ENCODE assay signal across 22 mouse cellular contexts in the genomic region with DNA sequence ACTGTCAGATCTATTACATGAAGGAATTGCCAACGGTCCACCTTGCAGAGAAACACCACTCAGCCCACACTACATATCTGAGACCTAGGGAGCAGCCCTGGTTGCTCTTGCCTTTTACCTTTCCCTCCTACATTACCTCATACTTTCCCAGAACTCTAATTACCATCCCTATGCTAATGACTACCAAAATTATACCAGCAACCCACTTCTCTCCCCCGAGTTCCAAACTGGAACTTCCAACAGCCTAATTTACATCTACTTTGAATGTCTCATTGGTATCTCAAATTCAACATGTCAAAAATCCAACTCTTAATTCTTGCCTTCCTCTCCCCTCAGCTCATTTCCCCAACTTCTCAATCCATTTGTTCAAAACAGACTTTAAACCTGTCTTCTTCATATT.
DNase-seq lines count a peak whose midpoint lies in the region; TF ChIP-seq lines count a peak whose summit lies in the region.
"Had no signal": no experiment of that assay in that cellular context is flagged by ENCODE, and none has a peak within 500 bp of the region (broad histone marks: within the 10 kb centered on the region; RNA-seq: fewer than 3 reads in every experiment).

No protein-coding gene starts in this region.

- H3K36me3 ChIP-seq in CH12.LX (replicated peaks in 1 of 2; ENCODE audit: control insufficient read depth in 1 of 2, insufficient read depth in 1 of 2, low read length in 1 of 2): no peaks in the 10 kb centered on the region
- H3K36me3 ChIP-seq: forebrain, embryonic 10.5 days; hindbrain, embryonic 12.5 days; hindbrain, embryonic 15.5 days had no signal

- peak; percentile 39 to 45 for DNase-seq in frontal cortex, adult 2 months (ENCODE audit: extremely low spot score in 1 of 2, low spot score in 1 of 2)
- no peak for DNase-seq in frontal cortex, postnatal 14 days (ENCODE audit: low spot score in 2 of 2)
- DNase-seq in left cerebral cortex, adult 9 months (ENCODE audit: low spot score in 2 of 2): peak; percentile 13 to 33
- DNase-seq in left cerebral cortex, postnatal 4 days: no peak
- DNase-seq in CH12.LX (ENCODE audit: extremely low read depth): peak; percentile 38
- DNase-seq in telencephalon, adult 2 months (ENCODE audit: low read depth, low spot score): peak; percentile 54
- DNase-seq in neural tube, embryonic 10.5 days (ENCODE audit: extremely low spot score, low spot score): no peak
- DNase-seq: adrenal gland, adult 2 months; adrenal gland, postnatal 14 days; B cell, adult 2 months; cerebellum, adult 11-12 months; cerebellum, adult 8-10 months; cerebellum, postnatal 10 days; cerebellum, postnatal 36 days; gastrocnemius, adult 2 months; gastrocnemius, postnatal 14 days; heart, adult 11 months had no signal

- no peak overlapping the region for H3K4me2 ChIP-seq in CH12.LX (ENCODE audit: insufficient read depth, low read depth, poor library complexity, severe bottlenecking)
- H3K4me2 ChIP-seq: forebrain, embryonic 13.5 days; heart, embryonic 11.5 days; hindbrain, embryonic 12.5 days; hindbrain, embryonic 15.5 days had no signal

- intact Hi-C loops in left cerebral cortex, postnatal 4 days (cut with DNase I): no loop called here

- TF ChIP-seq CTCF in CH12.LX (conservative IDR thresholded peaks at IDR 0.05 in 1 of 2, IDR thresholded peaks at IDR 0.05 in 1 of 2; ENCODE audit: low read depth in 2 of 2, low read length in 2 of 2): no peak

- H3K9me3 ChIP-seq in CH12.LX (replicated peaks; ENCODE audit: low read length): no peaks in the 10 kb centered on the region
- H3K9me3 ChIP-seq: forebrain, embryonic 10.5 days; forebrain, embryonic 13.5 days; hindbrain, embryonic 12.5 days; hindbrain, embryonic 15.5 days had no signal

- no peak for TF ChIP-seq EP300 in CH12.LX (IDR thresholded peaks at IDR 0.05; ENCODE audit: low read length)

- H3K4me3 ChIP-seq in CH12.LX (replicated peaks in 1 of 3; ENCODE audit: low read depth in 2 of 3, low read length in 2 of 3, poor library complexity in 1 of 3): no peak overlapping the region
- H3K4me3 ChIP-seq: forebrain, embryonic 10.5 days; forebrain, embryonic 13.5 days; gastrocnemius, adult 2 months; hindbrain, embryonic 12.5 days; hindbrain, embryonic 15.5 days had no signal

- in situ Hi-C loops in CH12.LX (cut with MboI; ENCODE audit: low pct_ligation_motif_present, low pct_unique_long_range_greater_than_20kb, low sequenced_read_pairs): no loop called here

- H3K9ac ChIP-seq in CH12.LX (ENCODE audit: insufficient read depth, low read depth): no peak overlapping the region
- H3K9ac ChIP-seq: forebrain, embryonic 13.5 days; hindbrain, embryonic 12.5 days; hindbrain, embryonic 15.5 days had no signal

- H3K79me2 ChIP-seq in CH12.LX (replicated peaks; ENCODE audit: control insufficient read depth, extremely low read depth, insufficient read depth, poor library complexity, severe bottlenecking): no peaks in the 10 kb centered on the region

- dilution Hi-C loops in CH12.LX (cut with MboI; ENCODE audit: extremely low pct_ligation_motif_present, extremely low pct_unique_long_range_greater_than_20kb, low sequenced_read_pairs): no loop called here

- H3K27ac ChIP-seq in CH12.LX (ENCODE audit: insufficient read depth, low read depth): no peak overlapping the region
- H3K27ac ChIP-seq: forebrain, embryonic 10.5 days; forebrain, embryonic 13.5 days; gastrocnemius, adult 2 months; hindbrain, embryonic 12.5 days; hindbrain, embryonic 15.5 days had no signal

- H3K4me1 ChIP-seq in CH12.LX (ENCODE audit: control insufficient read depth in 1 of 2, insufficient read depth in 2 of 2): peaks cover 2 to 27% of the 10 kb centered on the region in 2 experiments; a peak in 2 of 4 replicates
- H3K4me1 ChIP-seq: forebrain, embryonic 10.5 days; forebrain, embryonic 13.5 days; hindbrain, embryonic 12.5 days; hindbrain, embryonic 15.5 days had no signal

- H3K27me3 ChIP-seq in CH12.LX (replicated peaks): no peaks in the 10 kb centered on the region
- H3K27me3 ChIP-seq: forebrain, embryonic 13.5 days; hindbrain, embryonic 12.5 days; hindbrain, embryonic 15.5 days had no signal

- TF ChIP-seq RAD21 in CH12.LX (IDR thresholded peaks at IDR 0.05; ENCODE audit: low read depth, low read length): no peak

- TF ChIP-seq POLR2A in CH12.LX (IDR thresholded peaks at IDR 0.05; ENCODE audit: low read depth, low read length): no peak

TF ChIP-seq in CH12.LX, 34 proteins besides CTCF, POLR2A, EP300 and RAD21:
- TF ChIP-seq JUND (conservative IDR thresholded peaks at IDR 0.05; ENCODE audit: low read depth, low read length) (no peak), HCFC1 (IDR thresholded peaks at IDR 0.05; ENCODE audit: low read depth, low read length) (no peak), ZC3H11A (IDR thresholded peaks at IDR 0.05; ENCODE audit: low read depth, low read length) (no peak), MEF2A (IDR thresholded peaks at IDR 0.05; ENCODE audit: borderline replicate concordance, low read depth, low read length) (no peak), JUN (IDR thresholded peaks at IDR 0.05; ENCODE audit: insufficient read depth, low read depth, low read length) (no peak), CHD2 (IDR thresholded peaks at IDR 0.05; ENCODE audit: low read length) (no peak), IRF4 (IDR thresholded peaks at IDR 0.05; ENCODE audit: low read depth, low read length) (no peak), USF2 (conservative IDR thresholded peaks at IDR 0.05; ENCODE audit: low read depth, low read length) (no peak), GABPA (IDR thresholded peaks at IDR 0.05; ENCODE audit: insufficient replicate concordance, low read depth, low read length) (no peak), SMC3 (IDR thresholded peaks at IDR 0.05; ENCODE audit: low read depth, low read length) (no peak), TBP (conservative IDR thresholded peaks at IDR 0.05; ENCODE audit: low read depth, low read length) (no peak), TCF12 (IDR thresholded peaks at IDR 0.05; ENCODE audit: low read depth, low read length) (no peak), MAZ (IDR thresholded peaks at IDR 0.05; ENCODE audit: low read depth, low read length) (no peak), RCOR1 (conservative IDR thresholded peaks at IDR 0.05; ENCODE audit: low read depth, low read length) (no peak), ETS1 (conservative IDR thresholded peaks at IDR 0.05; ENCODE audit: low read depth, low read length) (no peak), UBTF (IDR thresholded peaks at IDR 0.05; ENCODE audit: low read depth, low read length) (no peak), KAT2A (IDR thresholded peaks at IDR 0.05; ENCODE audit: insufficient replicate concordance, low read length) (no peak), CHD1 (IDR thresholded peaks at IDR 0.05; ENCODE audit: low read depth, low read length) (no peak), PAX5 (IDR thresholded peaks at IDR 0.05; ENCODE audit: low read length) (no peak), MAFK (IDR thresholded peaks at IDR 0.05; ENCODE audit: insufficient replicate concordance, low read length) (no peak)

Comparison
In these comparisons a context has a peak if more than half of its experiments do, and no peak if none do; other contexts are left out.
1. DNase-seq: peak in frontal cortex, adult 2 months (2 of 2), left cerebral cortex, adult 9 months (2 of 2), CH12.LX (single experiment) and telencephalon, adult 2 months (single experiment); none in frontal cortex, postnatal 14 days (0 of 2), left cerebral cortex, postnatal 4 days (single experiment) and neural tube, embryonic 10.5 days (single experiment).